Mouse (Mus musculus) gastrocnemius, postnatal 14 days (tissue): Measurements from ENCODE around the gene Mapre3. TPM values are rescaled to one million over a fixed set of nuclear protein-coding genes. Genes with fewer than 3 reads are reported as not detected.
A peak's percentile ranks its signal among the peaks of the same experiment; 100 is the strongest.

Experiments used
- DNase-seq: peaks from one replicate; pipeline ENCODE4 v3.0.0; 2021; ENCODE audit warnings: mixed read lengths
- intact Hi-C: fragments of 180-260 bp; cut with DNase I; formaldehyde crosslinking; loops from one replicate; pipeline ENCODE4 v1.15.1; 2025; ENCODE audit warnings: low total_unique reads
- long read RNA-seq, 2 experiments: library from polyadenylated mRNA; stranded (forward); transcript quantifications; one replicate each; pipeline ENCODE4 v2.0.0; 2021
- total RNA-seq, 2 experiments: library from RNA; stranded (reverse); gene quantifications; 2 replicates each; pipeline ENCODE4 v1.2.3; 2021

Mapre3 gene
- total RNA-seq: 10 to 100 TPM; 59.6 to 61.7 TPM
- long read RNA-seq, experiment 1, transcript Mapre3-201 (7 exons, 2,021 nt): major isoform, 66 of 90 reads
- long read RNA-seq, experiment 1, transcript Mapre3-202 (7 exons, 1,816 nt): minor isoform, 9 of 90 reads
- long read RNA-seq, experiment 1, partial matches to known transcripts: 10 of 90 reads
- long read RNA-seq, experiment 1, other reads (novel, unspliced or antisense): 4 of 90 reads
- long read RNA-seq, experiment 2, transcript Mapre3-201 (7 exons, 2,021 nt): major isoform, 49 of 69 reads
- long read RNA-seq, experiment 2, transcript Mapre3-202 (7 exons, 1,816 nt): minor isoform, 7 of 69 reads
- long read RNA-seq, experiment 2, partial matches to known transcripts: 0 of 69 reads
- long read RNA-seq, experiment 2, other reads (novel, unspliced or antisense): 10 of 69 reads

DNA sequence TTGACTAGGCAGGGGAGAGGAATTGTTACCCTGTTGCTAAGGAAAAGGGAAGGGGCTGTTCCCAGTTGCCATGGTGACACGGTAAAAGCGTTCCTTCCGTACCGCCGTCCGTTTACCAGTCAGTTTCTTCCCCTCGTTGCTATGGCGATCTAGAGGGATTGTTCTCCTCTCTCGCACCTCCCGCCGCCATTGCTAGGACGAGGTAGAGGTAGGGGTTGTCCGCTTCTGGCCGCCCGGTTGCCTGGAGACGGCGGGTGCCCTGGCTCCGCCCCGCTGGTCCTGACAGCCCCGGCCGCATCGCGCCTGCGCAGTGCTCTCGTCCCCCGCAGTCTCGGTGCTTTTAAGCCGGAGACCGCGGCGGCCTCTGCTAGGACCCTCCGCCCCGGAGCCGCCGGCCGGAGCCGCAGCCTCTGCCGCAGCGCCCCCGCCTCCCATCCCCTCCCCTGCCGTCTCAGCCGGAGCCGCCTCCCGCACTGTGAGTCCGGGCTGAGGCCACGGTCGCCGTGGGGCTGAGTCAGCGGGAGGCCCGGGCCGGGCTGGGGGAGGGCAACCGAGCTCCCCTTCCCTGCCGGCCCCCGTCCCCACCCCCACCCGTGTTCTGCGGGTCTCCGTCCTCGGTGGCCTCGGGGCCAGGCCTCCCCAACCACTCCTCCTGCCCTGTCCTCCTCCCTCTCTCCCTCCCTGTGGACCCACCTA is at the start of gene Mapre3:
TSS of gene Mapre3 (plus strand) at position 218 of the 696 bp plus-strand sequence.
- DNase-seq: peak; percentile 92
- intact Hi-C loops: no loop called here

GRCm38 (mm10) chr5:30765596-30766370 is 48.7 kb upstream of the Mapre3 start:
- intact Hi-C loops: no loop called here
- no peak for DNase-seq

DNA sequence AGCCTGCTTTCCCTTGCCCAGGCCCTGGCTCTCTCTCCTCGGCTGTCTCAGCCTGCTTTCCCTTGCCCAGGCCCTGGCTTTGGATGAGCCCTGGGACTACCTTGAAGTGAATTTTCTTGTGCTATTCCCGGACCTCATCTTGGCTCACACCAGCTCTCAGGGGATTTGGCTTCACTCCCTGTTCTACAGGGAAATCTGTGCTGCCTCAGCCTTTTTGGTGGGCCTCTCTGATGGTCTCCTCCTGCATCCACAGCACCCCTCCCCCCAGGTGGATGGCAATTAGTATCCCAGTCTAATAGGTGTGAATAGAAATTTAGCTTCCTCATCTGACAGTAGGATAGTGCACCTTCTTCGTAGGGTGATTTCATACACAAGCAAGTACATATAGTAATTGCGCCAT is 46.4 kb upstream of the Mapre3 start:
- DNase-seq: no peak

DNA sequence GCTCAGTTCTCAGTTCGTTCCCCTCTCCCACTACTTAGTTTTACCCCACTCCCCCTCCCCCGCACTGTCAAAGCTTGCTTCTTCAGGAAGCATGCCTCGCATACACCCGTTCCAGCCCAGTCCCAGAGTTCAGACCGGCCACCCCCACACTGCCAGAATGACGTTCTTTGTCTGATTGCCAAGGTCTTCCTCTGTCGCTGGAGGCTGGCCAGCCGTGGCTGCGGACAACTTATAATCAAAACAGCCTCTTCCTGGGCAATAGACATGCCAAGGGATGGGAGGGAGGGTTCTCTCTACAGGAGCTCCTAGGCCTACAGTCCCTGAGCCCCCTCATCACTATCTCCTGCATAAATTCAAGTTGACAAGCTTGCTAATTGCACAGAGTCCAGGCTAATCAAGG is 45.8 kb upstream of the Mapre3 start:
- intact Hi-C loops: no loop called here
- DNase-seq: peak; percentile 36

More for the DNA sequence above, 46.4 kb upstream of the Mapre3 start:
- intact Hi-C loops: no loop called here

DNA sequence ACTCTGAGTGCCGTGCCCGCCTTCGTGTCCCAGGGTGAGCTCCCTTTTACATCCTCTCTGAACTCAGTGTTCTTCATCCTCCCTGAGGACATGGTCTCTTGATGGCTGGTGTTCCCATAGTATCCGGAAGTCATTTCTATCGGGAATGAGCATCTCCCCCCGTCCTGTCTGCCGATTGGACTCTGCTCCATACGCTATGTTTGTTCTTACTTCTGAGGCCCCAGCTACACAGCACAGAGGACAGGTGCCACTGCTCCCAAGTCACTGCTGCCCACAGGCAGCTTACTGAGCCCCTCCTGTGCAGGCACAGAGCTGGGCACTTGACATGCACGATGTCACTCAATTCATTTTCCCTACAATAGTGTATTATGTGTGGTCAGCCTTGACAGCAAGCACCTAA is 45.4 kb upstream of the Mapre3 start:
- DNase-seq: no peak
- intact Hi-C loops: no loop called here

GRCm38 (mm10) chr5:30774601-30775371 is 39.7 kb upstream of the Mapre3 start:
- intact Hi-C loops: loop anchor here (2.0 kb wide), 1 partner anchor 66 kb away; no protein-coding TSS in a partner anchor
- peak; percentile 90 for DNase-seq

GRCm38 (mm10) chr5:30780699-30781098 is 33.7 kb upstream of the Mapre3 start:
- DNase-seq: no peak

DNA sequence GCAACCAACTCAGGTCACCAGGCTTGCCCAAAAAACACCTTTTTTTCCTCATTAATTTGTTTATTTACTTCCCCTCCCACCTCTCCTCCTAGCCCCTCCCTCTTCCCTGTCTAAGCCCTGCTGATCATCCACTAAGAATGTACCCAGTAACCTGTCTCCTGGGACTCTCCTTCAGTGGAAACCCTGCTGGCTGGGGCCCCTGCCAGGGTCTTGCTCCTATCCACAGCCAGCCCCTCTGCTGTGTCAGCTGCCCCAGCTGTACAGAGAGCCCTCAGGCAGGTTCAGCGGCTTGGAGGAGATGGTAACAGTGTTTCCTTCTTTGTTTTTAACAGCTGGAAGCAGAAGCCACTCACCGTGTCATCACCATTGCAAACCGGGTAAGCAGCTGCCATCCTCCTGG is 33.3 kb upstream of the Mapre3 start:
- intact Hi-C loops: no loop called here
- DNase-seq: peak; percentile 37

More at GRCm38 (mm10) chr5:30780699-30781098, 33.7 kb upstream of the Mapre3 start:
- intact Hi-C loops: no loop called here

DNA sequence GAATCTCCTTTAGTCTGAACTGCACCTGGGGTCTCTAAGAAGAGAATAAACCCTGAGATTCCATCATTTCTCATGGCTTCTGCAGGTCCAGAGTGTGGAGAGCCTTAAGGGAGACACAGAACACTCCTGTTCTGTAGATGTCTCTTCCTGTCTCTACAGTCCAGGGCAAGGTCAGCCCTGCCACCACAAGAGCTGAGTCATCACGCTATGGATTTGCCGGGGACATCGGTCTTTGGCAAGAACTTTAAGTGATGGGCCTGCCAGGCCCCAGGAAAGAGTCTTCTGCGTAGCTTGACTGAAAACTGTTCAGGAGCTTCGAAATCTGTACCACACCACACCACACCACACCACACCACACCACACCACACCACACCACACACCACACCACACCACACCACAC is 27.1 kb upstream of the Mapre3 start:
- DNase-seq: no peak
- intact Hi-C loops: no loop called here

GRCm38 (mm10) chr5:30790047-30790446 is 24.4 kb upstream of the Mapre3 start:
- intact Hi-C loops: no loop called here
- no peak for DNase-seq

DNA sequence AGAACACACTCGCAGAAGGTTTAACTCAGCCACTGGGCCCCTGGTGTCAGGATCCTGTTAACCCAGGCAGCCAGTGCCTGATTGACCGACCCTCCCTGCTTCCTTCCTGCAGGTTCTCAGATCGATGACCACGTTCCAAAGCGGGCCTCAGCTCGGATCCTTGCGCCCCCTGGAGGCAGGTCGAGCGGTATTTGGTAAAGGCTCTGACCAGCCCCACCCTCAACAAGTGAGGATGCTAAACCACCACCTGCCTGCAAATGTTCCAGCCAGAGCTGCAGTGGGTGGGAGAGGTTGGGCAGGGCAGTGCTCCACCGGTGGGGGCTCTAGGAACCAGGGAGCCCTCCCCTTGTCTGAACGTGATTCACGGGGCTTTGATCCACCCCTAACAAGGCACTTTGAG is 18.3 kb upstream of the Mapre3 start:
- intact Hi-C loops: loop anchor here (5.0 kb wide), 1 partner anchor 89 kb away; no protein-coding TSS in a partner anchor
- peak; percentile 84 for DNase-seq

GRCm38 (mm10) chr5:30797482-30797881 is 17.0 kb upstream of the Mapre3 start:
- intact Hi-C loops: loop anchor here (5.0 kb wide), 1 partner anchor 90 kb away; no protein-coding TSS in a partner anchor

GRCm38 (mm10) chr5:30797982-30798381 is 16.5 kb upstream of the Mapre3 start:
- DNase-seq: no peak
- intact Hi-C loops: loop anchor here (5.0 kb wide), 1 partner anchor 91 kb away; no protein-coding TSS in a partner anchor

More at GRCm38 (mm10) chr5:30797482-30797881, 17.0 kb upstream of the Mapre3 start:
- no peak for DNase-seq

GRCm38 (mm10) chr5:30798965-30799364 is 15.5 kb upstream of the Mapre3 start:
- intact Hi-C loops: loop anchor here (5.0 kb wide), 1 partner anchor 92 kb away; no protein-coding TSS in a partner anchor
- no peak for DNase-seq

DNA sequence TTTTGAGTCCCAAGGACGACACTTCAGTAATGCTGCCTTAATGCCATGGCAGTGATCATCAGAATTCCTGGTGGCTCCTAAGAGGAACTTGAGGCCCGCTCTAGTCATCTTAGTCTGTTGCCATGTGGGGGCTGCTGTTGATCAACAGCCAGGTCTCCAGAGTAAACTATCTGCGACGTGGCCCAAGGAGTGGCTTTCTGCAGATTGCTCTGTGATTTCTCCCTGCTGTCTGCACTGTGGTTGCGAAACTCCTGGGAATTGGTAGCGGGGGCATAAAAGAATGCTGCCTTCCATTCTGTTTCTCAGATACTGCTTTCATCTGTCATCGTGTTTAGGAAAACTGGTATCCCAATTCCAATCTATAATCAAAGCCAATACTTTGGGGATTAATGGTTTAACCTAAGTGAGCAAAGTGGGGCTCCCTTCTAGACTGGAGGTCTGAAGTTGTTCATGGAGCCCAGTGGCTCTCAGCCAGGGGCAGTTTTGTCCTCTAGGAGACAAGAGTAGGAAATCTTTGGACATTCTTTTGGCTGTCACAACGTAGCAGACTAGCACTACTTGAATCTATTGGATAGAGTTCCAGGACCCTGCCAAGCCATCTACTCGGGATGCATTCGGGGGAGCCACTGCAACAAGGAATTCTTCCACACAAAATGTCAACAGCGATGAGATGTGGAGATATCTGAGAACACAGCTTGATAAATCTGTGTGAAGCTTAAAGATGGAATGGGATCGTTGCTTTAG is 11.5 kb upstream of the Mapre3 start:
- no peak for DNase-seq
- intact Hi-C loops: loop anchor here (5.0 kb wide), 1 partner anchor 199 kb away; no protein-coding TSS in a partner anchor

DNA sequence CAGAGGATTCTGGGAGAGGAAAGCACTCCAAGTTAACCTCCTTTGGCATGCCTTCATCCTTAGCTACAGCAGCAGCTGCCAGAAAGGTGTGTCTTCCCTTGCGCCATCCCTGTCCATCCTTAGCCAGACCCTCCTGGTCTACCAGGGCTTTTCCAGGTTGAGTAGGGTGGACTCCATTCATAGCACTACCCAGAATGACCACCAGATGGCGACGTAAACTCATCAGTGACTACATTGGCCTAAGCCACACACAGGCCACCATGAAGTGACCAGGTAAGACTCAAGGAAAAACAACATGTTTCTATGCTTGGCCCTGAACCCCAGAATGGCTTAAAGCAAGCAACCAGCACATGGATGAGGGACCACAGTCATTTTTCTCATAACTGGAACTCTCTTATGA is 8.3 kb upstream of the Mapre3 start:
- peak; percentile 84 for DNase-seq
- intact Hi-C loops: loop anchor here (2.0 to 5.0 kb wide), 3 partner anchors 51 to 106 kb away; partner anchors contain the start of gene Emilin1

DNA sequence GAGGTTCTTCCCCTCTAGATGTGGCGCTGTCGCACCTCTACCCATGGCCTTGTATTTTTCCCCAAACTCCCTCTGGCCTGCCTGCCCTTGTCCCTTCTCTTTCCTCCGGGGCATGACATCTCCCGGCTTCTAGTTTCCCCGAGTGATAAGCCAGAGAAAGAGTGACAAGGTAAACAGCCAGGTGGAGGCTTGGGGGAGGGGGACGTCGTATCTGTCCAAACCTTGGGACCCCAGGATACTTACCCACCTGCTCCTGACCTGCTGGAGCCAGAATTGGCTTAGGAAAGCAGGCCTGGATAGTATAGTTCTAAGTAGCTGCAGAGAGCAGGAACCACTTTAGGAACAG is 652 bp downstream of the Mapre3 start:
- no peak for DNase-seq
- intact Hi-C loops: no loop called here

DNA sequence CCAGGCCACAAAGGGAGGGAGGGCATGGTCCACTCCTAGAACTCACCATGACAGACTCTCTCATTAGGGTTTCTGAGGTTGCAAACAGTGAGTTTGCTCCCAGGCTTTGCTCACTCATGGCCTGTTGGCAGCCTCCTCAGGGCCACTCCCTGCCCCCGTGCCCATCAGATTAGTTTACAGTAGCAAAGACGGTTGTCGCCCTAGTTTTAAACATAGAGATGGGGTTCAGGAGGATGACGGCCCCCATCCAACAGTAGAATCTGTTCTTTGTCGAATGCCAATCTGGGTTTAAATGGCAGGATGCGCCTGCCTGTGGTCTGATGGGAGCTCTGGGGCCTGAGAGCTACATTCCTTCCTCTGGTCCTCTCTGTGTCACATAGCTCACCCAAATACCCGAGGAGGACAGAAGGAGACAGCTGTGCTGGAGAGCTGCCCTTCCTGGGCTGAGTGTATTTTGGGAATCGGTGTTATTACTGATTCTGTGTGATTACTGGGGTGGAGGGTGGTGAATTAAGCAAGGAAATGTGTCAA is 1.9 kb downstream of the Mapre3 start:
- intact Hi-C loops: no loop called here
- peak; percentile 52 for DNase-seq
